Mouse (Mus musculus): ENCODE measurements around the gene Tmem251. TPM values are rescaled to one million over a fixed set of nuclear protein-coding genes. Genes with fewer than 3 reads are reported as not detected.

The Tmem251 gene
- polyA plus RNA-seq, 2 experiments, result 3.4 to 11.2 TPM

- WGBS, result 70% methylated on average over 6 of the region's 6 CpGs
- H3K4me3 ChIP-seq (replicated peaks; ENCODE audit: low read length), result no peak overlapping the region
Measured at GRCm38 (mm10) chr12:102705906-102706640, 37.5 kb upstream of the Tmem251 start.

DNA sequence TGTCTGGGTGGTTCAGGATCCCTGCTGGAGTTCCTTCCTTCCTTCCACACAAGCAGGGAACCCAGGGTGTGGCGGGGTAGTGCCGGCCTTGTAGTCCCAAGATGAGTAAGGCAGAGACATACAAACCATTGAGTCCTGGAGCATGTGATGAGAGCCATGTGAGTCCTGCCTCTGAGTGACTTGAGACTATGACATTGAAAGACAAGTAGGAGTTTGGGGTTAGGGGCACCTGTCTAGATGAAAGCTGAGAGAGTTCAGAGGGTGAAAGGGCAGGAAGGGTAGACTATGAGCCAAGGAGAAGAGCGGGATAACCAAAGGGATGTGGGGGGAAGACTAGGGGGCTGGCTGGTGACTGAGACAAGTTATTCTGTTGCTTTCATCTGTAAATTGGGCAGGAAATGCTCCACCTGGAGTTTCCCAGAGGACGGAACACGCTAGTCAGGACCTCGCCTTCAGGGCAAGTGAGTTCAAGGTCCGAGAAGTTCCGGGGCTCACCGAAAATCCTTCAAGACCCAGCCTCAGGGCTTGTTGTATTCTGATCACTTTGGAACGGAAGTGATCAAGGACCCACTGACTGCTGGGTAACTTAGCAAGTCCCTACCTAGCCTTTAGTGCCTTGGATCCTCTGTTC is 36.6 kb upstream of the Tmem251 start:
- no peak for TF ChIP-seq POLR2A (IDR thresholded peaks at IDR 0.05; ENCODE audit: borderline replicate concordance, extremely low read depth, insufficient read depth, insufficient read length)
- Histone ChIP-seq H3K4me3 (replicated peaks; ENCODE audit: low read length) (no peak overlapping the region), H3K36me3 (ENCODE audit: control insufficient read depth, insufficient read depth, low read length) (no peaks in the 10 kb centered on the region), H3K4me1 (ENCODE audit: control insufficient read depth, insufficient read depth, low read length) (peaks cover 20% of the 10 kb centered on the region), H3K27ac (replicated peaks; ENCODE audit: low read depth, low read length) (no peak overlapping the region), H3K9me3 (ENCODE audit: control insufficient read depth, low read length) (no peaks in the 10 kb centered on the region), H3K9ac (ENCODE audit: low read depth, low read length, severe bottlenecking) (no peak overlapping the region), H3K27me3 (ENCODE audit: control insufficient read depth, insufficient read depth, low read length) (no peaks in the 10 kb centered on the region), H3K4me2 (replicated peaks; ENCODE audit: low read depth, low read length, severe bottlenecking) (no peak overlapping the region)
- WGBS, result 76% methylated on average over 10 of the region's 10 CpGs
- ATAC-seq (ENCODE audit: low FRiP score, low read depth) (no peak), DNase-seq (ENCODE audit: low spot score) (no peak)

More at GRCm38 (mm10) chr12:102705906-102706640, 37.5 kb upstream of the Tmem251 start:
- DNase-seq (ENCODE audit: low spot score) (no peak), ATAC-seq (ENCODE audit: low FRiP score, low read depth) (no peak)
- TF ChIP-seq POLR2A (IDR thresholded peaks at IDR 0.05; ENCODE audit: borderline replicate concordance, extremely low read depth, insufficient read depth, insufficient read length), result no peak
- no peaks in the 10 kb centered on the region for H3K9me3 ChIP-seq (ENCODE audit: control insufficient read depth, low read length)
- H3K4me1 ChIP-seq (ENCODE audit: control insufficient read depth, insufficient read depth, low read length), result peaks cover 20% of the 10 kb centered on the region
- no peaks in the 10 kb centered on the region for H3K36me3 ChIP-seq (ENCODE audit: control insufficient read depth, insufficient read depth, low read length)
- no peaks in the 10 kb centered on the region for H3K27me3 ChIP-seq (ENCODE audit: control insufficient read depth, insufficient read depth, low read length)
- H3K9ac ChIP-seq (ENCODE audit: low read depth, low read length, severe bottlenecking), result no peak overlapping the region
- no peak overlapping the region for H3K27ac ChIP-seq (replicated peaks; ENCODE audit: low read depth, low read length)
- H3K4me2 ChIP-seq (replicated peaks; ENCODE audit: low read depth, low read length, severe bottlenecking), result no peak overlapping the region

DNA sequence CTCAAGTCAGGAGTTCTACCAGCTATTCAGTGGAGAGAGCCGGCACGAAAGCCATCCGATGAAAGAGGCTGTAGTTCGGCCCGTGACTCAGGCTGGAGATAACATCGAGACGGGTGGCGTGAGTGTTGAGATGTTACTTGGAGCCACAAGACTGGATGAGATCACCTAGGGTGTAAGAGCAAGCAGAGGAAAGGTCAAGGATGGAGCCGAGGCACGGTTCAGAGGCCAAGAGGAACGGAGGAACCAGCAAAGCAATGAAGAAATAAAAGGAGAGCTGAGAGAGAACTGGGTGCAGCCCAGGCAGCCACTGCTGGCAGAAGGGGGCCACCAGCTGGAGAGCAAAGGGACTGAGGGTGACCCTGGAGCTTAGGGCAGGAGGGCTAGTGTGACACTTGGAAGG is 35.3 kb upstream of the Tmem251 start:
- Histone ChIP-seq H3K27me3 (ENCODE audit: control insufficient read depth, insufficient read depth, low read length) (no peaks in the 10 kb centered on the region), H3K4me2 (replicated peaks; ENCODE audit: low read depth, low read length, severe bottlenecking) (no peak overlapping the region), H3K4me3 (replicated peaks; ENCODE audit: low read length) (no peak overlapping the region), H3K4me1 (ENCODE audit: control insufficient read depth, insufficient read depth, low read length) (peaks cover 11% of the 10 kb centered on the region), H3K9ac (ENCODE audit: low read depth, low read length, severe bottlenecking) (no peak overlapping the region), H3K9me3 (ENCODE audit: control insufficient read depth, low read length) (no peaks in the 10 kb centered on the region), H3K27ac (replicated peaks; ENCODE audit: low read depth, low read length) (no peak overlapping the region), H3K36me3 (ENCODE audit: control insufficient read depth, insufficient read depth, low read length) (no peaks in the 10 kb centered on the region)
- no peak for DNase-seq (ENCODE audit: low spot score)
- ATAC-seq (ENCODE audit: low FRiP score, low read depth), result no peak
- WGBS, result 88% methylated on average over 11 of the region's 11 CpGs
- TF ChIP-seq POLR2A (IDR thresholded peaks at IDR 0.05; ENCODE audit: borderline replicate concordance, extremely low read depth, insufficient read depth, insufficient read length), result no peak

GRCm38 (mm10) chr12:102709896-102710295 is 33.7 kb upstream of the Tmem251 start:
- no peak for TF ChIP-seq POLR2A (IDR thresholded peaks at IDR 0.05; ENCODE audit: borderline replicate concordance, extremely low read depth, insufficient read depth, insufficient read length)
- Histone ChIP-seq H3K27ac (replicated peaks; ENCODE audit: low read depth, low read length) (no peak overlapping the region), H3K4me2 (replicated peaks; ENCODE audit: low read depth, low read length, severe bottlenecking) (no peak overlapping the region), H3K4me1 (ENCODE audit: control insufficient read depth, insufficient read depth, low read length) (peaks cover 4% of the 10 kb centered on the region; the same call in 1 of the 2 replicates), H3K27me3 (ENCODE audit: control insufficient read depth, insufficient read depth, low read length) (no peaks in the 10 kb centered on the region), H3K9me3 (ENCODE audit: control insufficient read depth, low read length) (no peaks in the 10 kb centered on the region), H3K36me3 (ENCODE audit: control insufficient read depth, insufficient read depth, low read length) (no peaks in the 10 kb centered on the region), H3K4me3 (replicated peaks; ENCODE audit: low read length) (no peak overlapping the region), H3K9ac (ENCODE audit: low read depth, low read length, severe bottlenecking) (no peak overlapping the region)
- 70% methylated on average over 5 of the region's 5 CpGs for WGBS
- no peak for DNase-seq (ENCODE audit: low spot score)
- no peak for ATAC-seq (ENCODE audit: low FRiP score, low read depth)

DNA sequence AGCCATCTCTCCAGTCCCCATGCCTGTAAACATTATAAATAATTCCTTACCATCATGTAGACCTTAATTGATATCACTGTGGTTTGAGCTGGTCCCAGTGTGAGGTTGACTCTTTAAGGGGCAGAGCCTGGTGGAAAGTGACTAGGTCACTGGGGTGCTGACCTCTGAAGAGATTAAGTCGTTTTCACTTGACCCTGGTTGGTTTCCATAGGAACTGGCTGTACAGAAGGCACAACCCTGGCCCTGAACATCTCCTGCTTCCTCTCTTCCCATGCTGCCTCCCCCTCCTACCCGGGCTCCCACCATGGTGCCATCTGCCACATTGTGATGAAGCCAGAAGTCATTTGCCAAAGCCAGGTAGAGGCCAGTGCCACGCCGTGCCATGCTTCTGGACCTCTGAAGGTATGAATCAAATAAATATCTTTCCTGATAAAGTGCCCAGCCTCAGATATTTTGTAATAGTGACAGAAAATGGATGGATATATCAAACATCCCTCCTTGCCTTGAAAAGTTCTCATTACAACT is 32.6 kb upstream of the Tmem251 start:
- no peak overlapping the region for H3K9ac ChIP-seq (ENCODE audit: low read depth, low read length, severe bottlenecking)
- DNase-seq (ENCODE audit: low spot score) (no peak), ATAC-seq (ENCODE audit: low FRiP score, low read depth) (no peak)
- H3K36me3 ChIP-seq (ENCODE audit: control insufficient read depth, insufficient read depth, low read length), result no peaks in the 10 kb centered on the region
- H3K4me3 ChIP-seq (replicated peaks; ENCODE audit: low read length), result no peak overlapping the region
- no peaks in the 10 kb centered on the region for H3K9me3 ChIP-seq (ENCODE audit: control insufficient read depth, low read length)
- H3K27me3 ChIP-seq (ENCODE audit: control insufficient read depth, insufficient read depth, low read length), result no peaks in the 10 kb centered on the region
- TF ChIP-seq POLR2A (IDR thresholded peaks at IDR 0.05; ENCODE audit: borderline replicate concordance, extremely low read depth, insufficient read depth, insufficient read length), result no peak
- no peak overlapping the region for H3K4me2 ChIP-seq (replicated peaks; ENCODE audit: low read depth, low read length, severe bottlenecking)
- no peaks in the 10 kb centered on the region; the same call in 1 of the 2 replicates for H3K4me1 ChIP-seq (ENCODE audit: control insufficient read depth, insufficient read depth, low read length)
- no peak overlapping the region for H3K27ac ChIP-seq (replicated peaks; ENCODE audit: low read depth, low read length)
- WGBS, result 66% methylated on average over 4 of the region's 4 CpGs
